Mouse (Mus musculus) layer of hippocampus, adult 2 months (tissue): ENCODE data around the gene 4932429P05Rik. TPM values are rescaled to one million over a fixed set of nuclear protein-coding genes. Genes with fewer than 3 reads are reported as not detected.

ENCODE experiments used
- DNase-seq, 2 experiments: peaks; one replicate each; pipeline ENCODE4 v3.0.0; 2022; ENCODE audit warnings: low spot score in 2 of 2
- H3K27ac ChIP-seq: fragments of 200-600 bp; 2 replicates; pipeline ENCODE4 v1.8.1; 2022
- H3K4me3 ChIP-seq: fragments of 200-600 bp; 2 replicates; pipeline ENCODE4 v1.8.1; 2022; ENCODE audit warnings: mild to moderate bottlenecking
- CTCF ChIP-seq: fragments of 200-600 bp; conservative IDR thresholded peaks from 2 replicates; pipeline ENCODE4 v1.8.1; 2022; ENCODE audit warnings: antibody characterized with exemption, mild to moderate bottlenecking, moderate library complexity
- long read RNA-seq, 2 experiments: library from polyadenylated mRNA; stranded (forward); transcript quantifications; one replicate each; pipeline ENCODE4 v2.0.0; 2021; ENCODE audit warnings: borderline mapping rate in 2 of 2
- total RNA-seq, 2 experiments: library from RNA; stranded (reverse); gene quantifications; 2 replicates each; pipeline ENCODE4 v1.2.3; 2021

Gene 4932429P05Rik
- total RNA-seq: not detected
- long read RNA-seq, experiment 1: 0 reads
- long read RNA-seq, experiment 2: 0 reads

DNA sequence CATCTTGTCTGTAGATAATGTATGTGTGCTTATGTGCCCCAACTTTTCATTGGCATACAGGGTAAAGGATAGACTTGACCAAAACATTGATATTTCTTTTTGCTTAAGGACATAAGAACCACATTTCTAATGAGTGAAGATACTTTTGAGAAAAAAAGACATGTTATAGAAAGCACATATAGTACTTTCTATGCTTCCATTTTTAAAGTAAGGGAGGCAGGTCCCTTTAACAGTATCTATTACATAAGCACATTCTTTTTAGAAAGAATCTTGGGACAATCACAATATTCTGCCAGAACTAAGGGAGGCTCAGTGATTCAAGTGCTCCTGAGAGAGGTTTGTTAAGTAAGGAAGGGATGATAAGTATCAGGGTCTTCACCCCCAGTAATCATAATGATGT is at the start of gene 4932429P05Rik:
Gene 4932429P05Rik (plus strand): TSS at position 301 of the 400 bp plus-strand sequence.
- Histone ChIP-seq H3K4me3 (no peak within 1 kb of the TSS), H3K27ac (no peak within 1 kb of the TSS)
- no peak for DNase-seq
- TF ChIP-seq CTCF: no peak

Other genes starting within 250 kb of the 4932429P05Rik start
- gene 4930415L06Rik, start 180.6 kb downstream of the 4932429P05Rik start, total RNA-seq: not detected